Mouse (Mus musculus) embryonic facial prominence, embryonic 15.5 days (tissue): ENCODE results near the gene Scn5a. TPM values are rescaled to one million over a fixed set of nuclear protein-coding genes. Genes with fewer than 3 reads are reported as not detected.

Experiments
- ATAC-seq: fragments of 200-750 bp; cut with Nextera tagmentation; 2 replicates; pipeline ENCODE4 v1.8.0; 2017; ENCODE audit warnings: low read depth, moderate TSS enrichment; ENCODE audit not compliant: insufficient number of reproducible peaks, low FRiP score, low TSS enrichment
- H3K27ac ChIP-seq: fragments of 300-500 bp; sonication (generic); replicated peaks from 2 replicates; pipeline ENCODE4 v1.5.1; 2015; ENCODE audit warnings: mild to moderate bottlenecking, inconsistent platforms
- H3K27me3 ChIP-seq: fragments of 300-500 bp; sonication (generic); 2 replicates; pipeline ENCODE4 v1.6.1; 2015; ENCODE audit warnings: inconsistent platforms
- H3K36me3 ChIP-seq: fragments of 300-500 bp; sonication (generic); 2 replicates; pipeline ENCODE4 v1.6.1; 2015; ENCODE audit warnings: mild to moderate bottlenecking, inconsistent platforms
- H3K4me1 ChIP-seq: fragments of 300-500 bp; sonication (generic); 2 replicates; pipeline ENCODE4 v1.6.1; 2015; ENCODE audit warnings: inconsistent platforms
- H3K4me2 ChIP-seq: fragments of 300-500 bp; sonication (generic); replicated peaks from 2 replicates; pipeline ENCODE4 v1.6.1; 2015; ENCODE audit warnings: mild to moderate bottlenecking, inconsistent platforms
- H3K4me3 ChIP-seq: fragments of 300-500 bp; sonication (generic); replicated peaks from 2 replicates; pipeline ENCODE4 v1.5.1; 2015; ENCODE audit warnings: mild to moderate bottlenecking, inconsistent platforms
- H3K9ac ChIP-seq: fragments of 300-500 bp; sonication (generic); 2 replicates; pipeline ENCODE4 v1.6.1; 2015; ENCODE audit warnings: inconsistent platforms
- H3K9me3 ChIP-seq: fragments of 300-500 bp; sonication (generic); replicated peaks from 2 replicates; pipeline ENCODE4 v1.6.1; 2016; ENCODE audit warnings: inconsistent platforms
- WGBS: fragments of 180-500 bp; shearing (Covaris S2); methylation state at CpG from one replicate; pipeline ENCODE4 v1.1.7; 2015; 5-methylcytosine and 5-hydroxymethylcytosine counted together
- polyA plus RNA-seq: library from polyadenylated mRNA; unstranded; fragments of >200 nt; fragmentation: Nextera tagmentation; extraction: Ambion mirVana; gene quantifications from 2 replicates; pipeline ENCODE4 v1.2.1, GENCODE M21; 2015

Scn5a gene
- polyA plus RNA-seq, 1 experiment from 2014 or later = 0.80 TPM

- 49% methylated on average over 8 of the region's 8 CpGs for WGBS
- no peak overlapping the region for H3K4me2 ChIP-seq
Observed at GRCm38 (mm10) chr9:119479297-119479696, 99.5 kb downstream of the Scn5a start.

GRCm38 (mm10) chr9:119478345-119478744 is 100.5 kb downstream of the Scn5a start:
- Histone ChIP-seq H3K4me3 (no peak overlapping the region), H3K27me3 (no peaks in the 10 kb centered on the region), H3K9me3 (no peaks in the 10 kb centered on the region), H3K4me1 (0 out of 2 replicates have a peak, but pooled peaks cover under 1% of the 10 kb centered on the region), H3K9ac (no peak overlapping the region), H3K27ac (no peak overlapping the region), H3K36me3 (no peaks in the 10 kb centered on the region), H3K4me2 (no peak overlapping the region)
- ATAC-seq = no peak
- 68% methylated on average over 11 of the region's 11 CpGs for WGBS

More at GRCm38 (mm10) chr9:119479297-119479696, 99.5 kb downstream of the Scn5a start:
- ATAC-seq = no peak
- Histone ChIP-seq H3K9me3 (no peaks in the 10 kb centered on the region), H3K27ac (no peak overlapping the region), H3K9ac (no peak overlapping the region), H3K4me1 (0 out of 2 replicates have a peak, but pooled peaks cover 5% of the 10 kb centered on the region), H3K27me3 (no peaks in the 10 kb centered on the region), H3K4me3 (no peak overlapping the region), H3K36me3 (no peaks in the 10 kb centered on the region)

DNA sequence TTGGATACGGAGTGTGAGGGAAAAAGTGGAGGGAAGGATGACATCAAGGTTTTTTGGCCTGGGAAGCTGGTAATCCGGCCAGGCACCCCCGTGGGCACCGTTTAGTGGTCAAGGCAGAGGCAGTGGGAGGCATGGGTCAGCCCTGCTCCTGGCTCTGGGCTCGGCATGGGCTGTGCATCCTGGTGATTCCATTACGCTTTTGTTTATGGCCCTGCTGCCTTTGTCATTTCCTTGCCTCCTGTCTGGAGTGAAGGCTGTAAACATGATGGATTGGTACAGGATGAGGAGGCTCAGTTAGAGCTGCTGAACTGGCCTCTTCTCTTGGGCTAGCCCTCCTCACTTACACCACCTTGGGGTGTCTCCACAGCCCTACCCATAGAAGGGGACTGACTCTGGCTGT is 101.1 kb downstream of the Scn5a start:
- no peak overlapping the region for H3K9ac ChIP-seq
- 55% methylated on average over 6 of the region's 6 CpGs for WGBS
- no peaks in the 10 kb centered on the region for H3K9me3 ChIP-seq
- H3K27me3 ChIP-seq = no peaks in the 10 kb centered on the region
- no peak for ATAC-seq
- H3K36me3 ChIP-seq = no peaks in the 10 kb centered on the region
- no peaks in the 10 kb centered on the region for H3K4me1 ChIP-seq
- H3K4me2 ChIP-seq = no peak overlapping the region
- H3K27ac ChIP-seq = no peak overlapping the region
- H3K4me3 ChIP-seq = no peak overlapping the region

DNA sequence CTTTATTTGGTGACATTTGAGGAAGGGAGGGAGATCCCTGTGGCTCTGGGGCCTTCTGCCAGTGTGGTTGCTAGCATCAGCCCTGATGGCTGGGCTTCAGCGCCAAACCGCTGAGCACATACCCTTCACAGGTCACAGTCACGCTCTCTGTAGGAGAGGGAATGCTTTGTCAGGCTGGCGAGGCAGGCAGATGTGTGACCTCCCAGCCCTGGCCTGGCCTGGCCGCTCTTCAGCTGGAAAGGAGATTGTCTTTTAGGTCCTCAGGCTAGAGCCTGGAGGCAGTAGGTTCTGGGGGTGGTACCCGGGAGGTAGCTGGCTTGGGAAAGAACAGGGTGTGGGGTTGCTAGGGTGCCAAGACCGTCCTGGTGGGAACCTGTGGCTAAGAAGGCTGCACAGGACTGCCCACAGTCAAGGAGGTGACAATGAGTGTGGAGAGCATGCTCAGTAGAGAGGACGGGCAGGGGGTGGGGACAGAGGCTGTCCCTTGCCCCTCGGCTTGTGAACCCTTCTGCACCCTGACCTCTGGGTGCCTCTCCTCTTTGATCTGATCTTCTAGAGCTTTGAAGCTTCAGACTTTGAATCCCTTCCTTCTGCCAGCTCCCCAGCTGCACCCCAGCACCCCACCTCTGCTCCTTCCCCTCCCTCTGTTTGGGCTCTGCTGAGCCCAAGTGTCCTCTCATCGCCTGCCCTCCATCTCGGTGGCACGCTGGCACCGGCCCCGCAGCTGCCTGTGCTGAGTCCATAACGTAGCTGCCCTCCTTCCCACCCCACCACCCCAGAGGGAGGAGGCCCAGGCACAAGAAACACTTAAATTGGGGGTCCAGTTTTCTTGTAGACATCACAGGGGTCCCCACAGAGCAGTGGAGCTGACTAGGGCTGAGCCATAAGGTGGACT is 103.9 kb downstream of the Scn5a start:
- H3K36me3 ChIP-seq = no peaks in the 10 kb centered on the region
- no peaks in the 10 kb centered on the region for H3K4me1 ChIP-seq
- H3K9ac ChIP-seq = no peak overlapping the region
- H3K9me3 ChIP-seq = no peaks in the 10 kb centered on the region
- H3K27me3 ChIP-seq = no peaks in the 10 kb centered on the region
- no peak overlapping the region for H3K4me2 ChIP-seq
- no peak for ATAC-seq
- H3K4me3 ChIP-seq = no peak overlapping the region
- H3K27ac ChIP-seq = no peak overlapping the region
- WGBS = 64% methylated on average over 15 of the region's 15 CpGs

DNA sequence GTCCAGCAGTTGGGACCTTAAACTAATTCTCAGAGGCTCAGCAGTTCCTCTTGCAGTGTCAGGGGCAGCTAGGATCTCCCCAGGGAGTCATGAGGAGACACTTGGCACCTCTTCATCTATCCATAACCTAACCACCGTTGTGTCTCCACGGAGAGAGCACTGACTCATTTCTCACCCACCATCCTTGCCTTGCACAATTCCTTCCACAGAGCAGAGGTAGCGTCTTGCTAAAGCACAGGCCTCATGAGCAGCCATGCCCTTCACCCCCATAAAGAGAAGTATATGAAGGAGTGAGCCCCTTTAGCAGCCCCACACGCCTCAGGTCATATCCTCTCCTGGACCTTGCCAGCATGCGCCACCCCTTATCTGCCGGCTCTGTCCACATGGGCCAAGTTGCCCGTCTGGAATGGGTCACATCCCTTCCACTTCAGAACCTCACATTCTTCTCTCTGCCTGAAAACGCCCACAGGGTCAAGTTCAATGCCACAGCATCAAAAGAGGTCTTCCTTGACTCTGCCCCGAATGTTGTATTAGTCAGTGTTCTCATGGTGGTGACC is 105.1 kb downstream of the Scn5a start:
- no peak for ATAC-seq
- Histone ChIP-seq H3K9me3 (no peaks in the 10 kb centered on the region), H3K36me3 (no peaks in the 10 kb centered on the region), H3K27me3 (no peaks in the 10 kb centered on the region), H3K4me1 (no peaks in the 10 kb centered on the region), H3K4me2 (no peak overlapping the region), H3K9ac (no peak overlapping the region), H3K4me3 (no peak overlapping the region), H3K27ac (no peak overlapping the region)
- WGBS = 76% methylated on average over 9 of the region's 9 CpGs

GRCm38 (mm10) chr9:119473011-119473410 is 105.8 kb downstream of the Scn5a start:
- H3K27ac ChIP-seq = no peak overlapping the region
- no peak overlapping the region for H3K4me3 ChIP-seq
- WGBS = 89% methylated on average over 1 of the region's 1 CpGs
- no peak overlapping the region for H3K4me2 ChIP-seq
- H3K36me3 ChIP-seq = peaks cover 1% of the 10 kb centered on the region; the same call in 1 of the 2 replicates
- no peak overlapping the region for H3K9ac ChIP-seq
- no peaks in the 10 kb centered on the region for H3K9me3 ChIP-seq
- no peaks in the 10 kb centered on the region for H3K4me1 ChIP-seq
- ATAC-seq = no peak
- no peaks in the 10 kb centered on the region for H3K27me3 ChIP-seq

DNA sequence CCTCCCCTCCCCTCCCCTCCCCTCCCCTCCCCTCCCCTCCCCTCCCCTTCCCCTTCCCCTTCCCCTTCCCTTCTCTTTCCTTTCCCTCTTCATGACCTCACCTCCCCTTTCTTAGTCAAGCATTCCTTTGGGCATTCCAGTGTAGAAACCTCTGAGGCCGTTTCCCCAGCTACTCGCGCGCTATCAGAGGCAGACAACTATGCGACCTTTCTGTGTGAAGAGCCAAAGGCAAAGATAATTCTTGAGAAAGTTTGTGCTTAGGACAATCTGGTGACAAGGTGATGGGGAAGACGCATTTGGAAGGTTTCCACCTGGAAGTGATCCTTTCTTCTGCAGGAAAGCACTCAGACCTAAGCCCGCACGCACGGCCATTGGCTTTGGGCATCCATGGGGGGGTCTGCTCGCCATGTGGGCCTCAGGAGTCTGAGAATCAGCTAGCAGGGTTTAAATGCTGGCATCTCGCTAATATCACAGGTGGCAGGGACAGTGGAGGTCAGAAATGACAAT is 106.4 kb downstream of the Scn5a start:
- ATAC-seq = no peak
- WGBS = 81% methylated on average over 11 of the region's 11 CpGs

DNA sequence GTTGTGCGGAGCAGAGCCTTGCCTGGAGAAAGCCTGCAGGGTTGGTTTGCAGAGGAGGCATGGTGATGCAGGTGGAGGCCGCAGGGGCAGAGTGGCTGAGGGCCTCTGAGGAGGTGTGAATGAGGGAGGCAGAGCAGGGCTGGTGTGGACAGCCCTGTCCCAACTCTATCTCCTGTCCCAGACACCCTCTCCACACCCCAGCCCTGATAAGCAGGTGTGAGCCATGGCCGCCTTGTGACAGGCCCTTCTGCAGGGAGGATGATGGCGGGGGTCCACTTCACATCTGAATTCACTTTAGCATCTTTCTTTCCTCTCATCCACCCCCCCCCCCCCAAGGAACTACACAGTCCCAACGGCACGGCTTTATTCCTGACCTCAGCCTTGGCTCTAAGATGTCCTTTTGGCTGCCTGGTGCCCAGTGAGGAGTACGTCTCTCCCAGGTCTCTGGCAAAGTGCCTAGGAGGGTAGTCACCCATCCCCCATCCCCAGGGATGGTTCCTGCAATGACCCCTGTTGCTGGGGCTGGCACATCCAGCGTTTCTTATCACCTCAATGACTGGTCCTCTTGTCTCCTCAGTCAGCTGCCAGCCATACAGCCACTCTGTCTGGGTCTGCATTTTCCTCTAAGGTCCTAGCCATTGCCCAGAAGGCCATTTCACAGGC is 109.0 kb downstream of the Scn5a start:
- peaks cover 17% of the 10 kb centered on the region for H3K36me3 ChIP-seq
- H3K9ac ChIP-seq = no peak overlapping the region
- H3K4me2 ChIP-seq = no peak overlapping the region
- H3K4me1 ChIP-seq = no peaks in the 10 kb centered on the region
- H3K9me3 ChIP-seq = no peaks in the 10 kb centered on the region
- no peaks in the 10 kb centered on the region for H3K27me3 ChIP-seq
- no peak overlapping the region for H3K27ac ChIP-seq
- WGBS = 73% methylated on average over 8 of the region's 8 CpGs
- no peak overlapping the region for H3K4me3 ChIP-seq
- no peak for ATAC-seq

More for the DNA sequence above, 106.4 kb downstream of the Scn5a start:
- Histone ChIP-seq H3K9ac (no peak overlapping the region), H3K4me2 (no peak overlapping the region), H3K9me3 (no peaks in the 10 kb centered on the region), H3K4me3 (no peak overlapping the region), H3K4me1 (no peaks in the 10 kb centered on the region), H3K36me3 (peaks cover 7% of the 10 kb centered on the region), H3K27me3 (no peaks in the 10 kb centered on the region), H3K27ac (no peak overlapping the region)

DNA sequence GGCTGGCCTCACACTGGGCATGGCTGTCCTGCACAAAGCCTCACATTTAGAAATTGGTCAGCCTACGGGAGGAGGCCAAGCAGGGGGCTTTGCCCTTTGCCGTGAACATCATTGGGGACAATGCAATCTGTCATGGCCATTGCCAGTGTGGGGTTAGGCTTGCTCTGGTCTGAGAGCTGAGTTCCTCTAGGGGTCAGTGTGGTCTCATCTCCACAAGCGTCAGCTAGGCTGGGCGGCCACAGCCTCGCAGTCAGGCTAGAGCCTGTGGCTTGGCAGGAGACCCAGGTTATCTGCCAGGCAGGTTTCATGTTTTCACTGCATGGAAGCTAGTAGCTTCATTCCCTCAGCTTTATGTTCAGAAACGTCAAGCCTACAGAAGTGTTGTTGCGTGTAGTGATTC is 113.2 kb downstream of the Scn5a start:
- no peak overlapping the region for H3K27ac ChIP-seq
- H3K9ac ChIP-seq = no peak overlapping the region
- H3K4me3 ChIP-seq = no peak overlapping the region
- WGBS = 72% methylated on average over 7 of the region's 7 CpGs
- H3K4me1 ChIP-seq = no peaks in the 10 kb centered on the region
- 0 out of 2 replicates have a peak, but pooled peaks have one; percentile 44 for ATAC-seq
- H3K36me3 ChIP-seq = peaks cover 50% of the 10 kb centered on the region
- no peaks in the 10 kb centered on the region for H3K27me3 ChIP-seq
- no peaks in the 10 kb centered on the region for H3K9me3 ChIP-seq
- H3K4me2 ChIP-seq = no peak overlapping the region

DNA sequence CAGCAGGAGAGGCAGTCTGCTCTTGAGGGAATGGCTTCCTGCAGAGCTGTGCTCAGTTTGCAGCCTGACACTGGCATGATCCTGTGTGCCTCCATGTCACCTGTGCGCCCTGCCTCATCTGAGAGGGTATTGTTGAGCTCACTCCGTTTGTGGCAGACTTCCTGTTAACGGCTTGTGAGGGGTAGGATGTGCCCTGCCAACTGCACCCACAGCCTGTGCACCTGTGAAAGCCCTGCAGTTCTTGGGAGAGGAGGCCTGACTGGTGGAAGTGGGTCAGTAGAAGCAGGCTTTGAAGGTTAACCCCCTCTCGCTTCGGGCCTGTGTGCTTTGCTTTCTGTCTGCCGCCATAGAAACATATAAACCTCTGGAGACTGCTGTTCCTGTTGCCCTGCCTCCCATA is 113.8 kb downstream of the Scn5a start:
- Histone ChIP-seq H3K4me2 (no peak overlapping the region), H3K9ac (no peak overlapping the region), H3K27ac (no peak overlapping the region), H3K36me3 (peaks cover 50% of the 10 kb centered on the region), H3K4me3 (no peak overlapping the region), H3K4me1 (no peaks in the 10 kb centered on the region), H3K9me3 (no peaks in the 10 kb centered on the region), H3K27me3 (no peaks in the 10 kb centered on the region)
- no peak for ATAC-seq
- 90% methylated on average over 6 of the region's 6 CpGs for WGBS

DNA sequence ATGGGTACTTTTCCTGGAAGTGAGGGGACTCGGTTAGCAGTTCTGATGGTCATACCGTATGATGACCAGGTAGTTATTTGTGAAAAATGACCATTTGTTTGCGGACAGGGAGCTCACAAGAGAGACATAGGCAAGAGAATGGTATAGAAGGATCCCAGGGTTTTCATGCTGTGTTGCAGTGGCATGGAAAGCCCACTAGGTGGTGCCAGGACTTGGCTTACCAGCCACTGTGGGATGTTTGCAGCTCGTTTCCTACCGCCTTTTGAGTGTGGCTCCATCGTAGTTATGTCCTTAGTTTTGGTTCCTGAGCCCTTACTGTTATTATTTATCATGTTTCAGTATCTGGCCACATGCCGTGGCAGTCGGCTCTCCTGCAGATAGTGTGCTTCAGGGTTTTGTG is 118.4 kb downstream of the Scn5a start:
- ATAC-seq = no peak
- Histone ChIP-seq H3K4me1 (no peaks in the 10 kb centered on the region), H3K4me2 (no peak overlapping the region), H3K27me3 (no peaks in the 10 kb centered on the region), H3K9ac (no peak overlapping the region), H3K27ac (no peak overlapping the region), H3K9me3 (no peaks in the 10 kb centered on the region), H3K4me3 (no peak overlapping the region), H3K36me3 (peaks cover 58% of the 10 kb centered on the region)
- 45% methylated on average over 8 of the region's 8 CpGs for WGBS
